Mouse (Mus musculus): Measurements from ENCODE around the gene Rnaseh2c.

The Rnaseh2c gene

DNA sequence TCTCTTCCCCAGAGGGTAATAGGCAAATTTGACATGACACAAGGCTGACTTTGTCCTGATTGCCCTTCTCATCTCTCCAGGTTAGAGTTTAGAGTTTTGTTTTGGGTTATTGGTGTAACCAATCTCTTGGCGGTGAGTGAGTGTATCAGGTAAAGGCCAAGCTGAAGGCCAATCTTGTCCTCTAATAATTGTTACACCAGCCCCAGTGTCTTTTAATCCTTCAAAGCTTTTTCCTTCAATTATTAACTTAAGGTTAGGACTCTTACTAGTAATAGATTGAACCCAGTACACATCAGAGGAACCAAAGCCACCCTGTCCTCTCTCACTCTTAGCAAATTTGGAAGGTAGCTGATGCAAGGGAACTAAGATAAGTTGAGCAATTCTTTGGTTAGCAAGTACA is 26.3 kb upstream of the Rnaseh2c start:
- no peak for DNase-seq (ENCODE audit: extremely low spot score)

DNA sequence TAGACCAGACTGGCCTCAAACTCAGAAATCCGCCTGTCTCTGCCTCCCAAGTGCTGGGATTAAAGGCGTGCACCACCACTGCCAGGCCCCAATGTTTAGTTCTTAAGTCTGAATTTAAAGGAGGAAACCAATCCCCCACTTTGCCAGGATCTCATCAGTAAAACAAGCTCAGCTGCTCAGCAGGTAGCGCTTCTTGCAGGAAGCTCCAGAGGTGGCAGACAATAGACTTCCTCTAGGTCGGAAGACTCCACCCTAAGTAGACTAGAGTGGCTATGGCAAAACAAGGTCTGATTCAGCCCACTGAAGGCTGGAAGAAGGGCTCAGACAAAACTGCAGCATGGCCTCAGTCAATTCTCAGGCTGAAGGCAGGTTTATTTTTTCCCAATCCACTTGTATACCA is 21.7 kb upstream of the Rnaseh2c start:
- no peak for DNase-seq (ENCODE audit: extremely low spot score)

DNA sequence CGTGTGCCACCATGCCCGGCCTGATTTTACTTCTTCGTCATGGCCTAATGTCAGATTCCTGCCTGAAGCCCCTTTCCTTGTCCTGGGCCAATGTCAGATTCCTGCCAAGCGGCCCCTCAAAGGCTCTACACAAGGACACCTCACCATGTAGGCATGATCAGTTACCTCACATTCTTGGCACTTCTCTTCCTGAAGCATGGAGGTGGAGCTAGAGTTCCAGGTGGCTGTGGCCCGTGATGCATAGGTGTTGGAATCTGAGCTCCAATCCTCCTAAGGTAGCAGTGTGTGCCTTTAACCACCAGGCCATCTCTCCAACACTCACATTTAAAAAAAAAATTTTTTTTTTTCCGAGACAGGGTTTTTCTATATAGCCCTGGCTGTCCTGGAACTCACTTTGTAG is 20.9 kb upstream of the Rnaseh2c start:
- DNase-seq (ENCODE audit: extremely low spot score) = no peak

DNA sequence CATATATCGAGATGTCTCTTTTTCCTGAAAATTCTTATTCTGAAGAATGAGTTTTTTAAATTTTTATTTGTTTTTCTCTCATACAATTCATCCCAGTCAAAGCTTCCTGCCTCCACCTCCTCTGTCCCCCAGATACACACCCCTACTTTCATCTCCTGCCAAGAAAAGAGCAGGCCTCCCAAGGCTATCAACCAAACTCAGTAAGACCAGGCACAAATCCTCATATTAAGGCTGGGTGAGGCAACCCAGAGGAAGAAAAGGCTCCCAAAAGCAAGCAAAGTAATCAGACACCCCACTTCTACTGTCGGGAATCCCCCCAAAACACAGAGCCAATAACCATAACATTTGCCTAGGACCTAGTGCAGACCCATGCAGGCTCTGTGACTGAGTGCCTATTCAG is 19.7 kb upstream of the Rnaseh2c start:
- DNase-seq (ENCODE audit: extremely low spot score) = no peak

DNA sequence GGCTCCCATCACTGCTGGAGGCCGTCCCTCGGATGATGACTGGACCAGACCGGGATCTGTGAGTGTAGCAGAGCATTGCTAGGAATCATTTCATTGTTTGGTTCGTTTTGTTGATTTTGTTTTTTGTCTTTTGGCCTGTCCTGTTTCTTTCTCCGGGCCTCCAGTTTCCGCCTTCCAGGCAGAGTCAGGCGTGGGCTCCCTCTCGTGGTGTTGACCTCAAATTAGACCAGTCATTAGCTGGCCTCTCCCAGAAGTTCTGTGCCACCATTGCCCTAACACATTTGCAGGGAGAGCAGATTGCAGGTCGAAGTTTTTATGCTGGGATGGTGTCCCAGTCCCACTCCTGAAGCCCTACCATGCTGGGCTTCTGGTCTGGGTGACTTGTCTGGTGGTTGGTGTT is 12.5 kb upstream of the Rnaseh2c start:
- no peak for DNase-seq (ENCODE audit: extremely low spot score)

DNA sequence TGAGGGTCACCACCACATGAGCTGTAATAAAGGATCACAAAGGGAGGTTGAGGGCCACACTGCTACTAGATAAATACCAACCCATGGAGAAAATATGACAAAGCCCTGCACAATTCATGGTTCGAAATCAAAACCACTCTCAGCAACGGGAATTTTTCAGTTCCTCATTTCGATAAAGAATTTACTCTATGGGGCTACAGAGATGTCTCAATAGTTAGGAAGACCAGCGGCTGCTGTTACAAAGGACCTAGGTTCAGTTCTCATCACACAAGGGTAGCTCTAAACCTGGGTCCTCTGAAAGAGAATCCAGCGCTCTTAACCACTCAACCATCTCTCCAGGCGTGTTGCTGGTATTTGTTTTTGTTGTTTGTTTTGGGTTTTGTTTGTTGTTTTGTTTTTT is 9.8 kb upstream of the Rnaseh2c start:
- DNase-seq (ENCODE audit: extremely low spot score) = no peak

DNA sequence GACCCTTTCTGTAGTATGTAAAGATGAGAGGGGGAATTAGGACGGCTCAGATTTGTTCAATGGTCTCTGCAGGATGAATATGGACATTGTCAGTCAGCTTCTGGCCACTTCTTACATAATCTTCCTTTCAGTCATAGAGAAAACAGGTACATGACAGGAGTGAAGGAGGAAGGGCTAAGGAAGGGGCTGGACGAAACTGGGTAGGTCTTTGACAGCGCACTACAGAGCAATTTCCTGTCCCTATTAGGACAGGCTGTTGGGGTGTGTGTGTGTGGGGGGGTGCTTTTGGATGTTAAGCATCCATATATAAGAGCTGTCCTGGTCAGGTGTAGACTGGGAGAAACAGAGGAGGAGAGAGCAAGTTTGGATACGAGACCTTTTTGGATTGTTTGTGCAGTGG is 2.4 kb upstream of the Rnaseh2c start:
- DNase-seq (ENCODE audit: extremely low spot score) = no peak

DNA sequence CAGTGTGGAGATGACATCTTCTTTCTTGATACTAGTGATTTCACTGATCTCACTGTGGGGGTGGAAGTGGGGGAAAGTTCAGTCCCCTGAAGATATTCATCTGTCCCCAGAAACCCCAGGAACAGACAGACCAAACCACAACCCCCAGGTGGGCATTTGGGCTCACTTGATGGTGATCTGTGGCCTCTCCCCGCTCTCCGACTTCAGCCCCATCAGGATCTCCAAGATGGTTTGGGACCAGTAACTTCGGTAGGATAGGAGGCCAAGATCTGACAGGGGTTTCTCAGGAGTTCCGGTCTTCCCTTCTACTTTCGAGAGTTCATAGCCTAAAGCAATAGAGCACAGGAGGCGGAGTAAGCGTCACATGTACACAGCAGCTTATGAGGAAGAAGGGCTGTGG is 2.0 kb downstream of the Rnaseh2c start:
- no peak for DNase-seq (ENCODE audit: extremely low spot score)

DNA sequence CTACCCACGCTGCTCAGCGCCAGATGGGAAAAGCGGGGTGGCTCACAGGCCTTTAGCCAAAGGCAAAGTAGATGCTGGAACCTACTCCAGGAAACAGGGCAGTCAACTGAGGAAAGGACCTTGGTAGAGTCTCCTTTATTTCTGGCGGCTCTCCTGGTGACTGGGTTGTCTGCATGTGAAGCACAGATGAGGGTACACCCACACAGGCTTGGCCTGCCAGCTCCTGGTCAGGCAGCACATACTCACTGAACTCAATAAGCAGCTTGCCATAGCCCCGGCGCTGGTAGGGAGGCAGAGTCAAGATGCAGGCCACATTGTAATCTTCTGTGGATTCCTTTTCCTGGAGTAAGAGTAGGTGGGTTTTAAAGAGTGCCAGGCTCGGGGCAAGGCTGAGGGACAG is 3.5 kb downstream of the Rnaseh2c start:
- DNase-seq (ENCODE audit: extremely low spot score) = no peak

DNA sequence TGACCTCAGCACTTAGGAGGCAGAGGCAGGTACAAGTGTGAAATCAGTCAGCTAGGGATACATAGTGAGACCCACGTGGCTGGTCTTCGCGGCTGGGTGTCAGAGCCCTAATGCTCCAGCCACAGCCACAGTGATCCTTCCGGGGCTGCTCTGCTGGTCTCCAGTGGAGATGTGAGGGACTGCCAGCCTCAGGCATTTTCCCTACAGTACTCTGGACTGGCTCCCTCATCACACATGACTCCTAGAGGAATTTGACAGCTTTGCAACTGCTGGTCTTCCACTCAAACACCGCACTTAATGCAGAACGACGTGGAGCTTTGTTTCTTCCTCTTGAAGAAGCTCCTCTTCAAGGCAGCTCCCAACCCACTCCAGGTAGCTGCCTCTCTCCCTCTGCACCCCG is 4.5 kb downstream of the Rnaseh2c start:
- DNase-seq (ENCODE audit: extremely low spot score) = no peak

DNA sequence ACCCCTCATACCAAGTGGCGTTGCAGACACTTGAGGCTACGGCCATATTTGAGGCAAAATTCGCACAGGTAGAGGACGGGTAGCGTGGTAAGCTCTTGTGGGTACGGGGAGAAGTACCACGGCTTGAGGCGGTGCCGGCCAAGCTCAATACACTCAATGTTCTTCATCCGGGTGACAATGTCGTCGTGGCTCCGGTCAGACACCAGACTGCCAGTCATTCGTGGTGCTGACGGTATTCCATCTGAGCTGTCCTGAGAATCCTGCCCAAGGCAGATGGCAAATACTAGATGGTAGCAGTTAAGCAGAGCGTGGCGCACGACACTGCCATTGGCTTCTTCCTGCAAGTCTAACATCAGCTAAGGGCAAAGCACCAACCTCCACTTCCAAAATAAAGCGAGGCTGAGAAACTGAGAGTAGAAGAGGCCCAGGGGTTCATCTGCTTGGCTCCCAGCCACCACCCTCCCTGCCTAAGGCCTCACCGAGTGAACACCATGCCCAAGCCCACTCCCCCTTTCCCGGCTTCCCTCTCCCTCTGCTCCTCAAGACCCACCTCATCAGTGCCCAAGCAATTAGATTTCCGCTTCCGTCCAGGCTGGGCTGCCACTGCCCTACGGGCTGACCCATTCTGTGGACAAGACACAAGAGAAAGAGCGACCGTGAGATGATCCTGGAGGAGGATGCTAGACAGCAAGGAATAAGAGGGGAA is 6.2 kb downstream of the Rnaseh2c start:
- DNase-seq (ENCODE audit: extremely low spot score) = no peak

DNA sequence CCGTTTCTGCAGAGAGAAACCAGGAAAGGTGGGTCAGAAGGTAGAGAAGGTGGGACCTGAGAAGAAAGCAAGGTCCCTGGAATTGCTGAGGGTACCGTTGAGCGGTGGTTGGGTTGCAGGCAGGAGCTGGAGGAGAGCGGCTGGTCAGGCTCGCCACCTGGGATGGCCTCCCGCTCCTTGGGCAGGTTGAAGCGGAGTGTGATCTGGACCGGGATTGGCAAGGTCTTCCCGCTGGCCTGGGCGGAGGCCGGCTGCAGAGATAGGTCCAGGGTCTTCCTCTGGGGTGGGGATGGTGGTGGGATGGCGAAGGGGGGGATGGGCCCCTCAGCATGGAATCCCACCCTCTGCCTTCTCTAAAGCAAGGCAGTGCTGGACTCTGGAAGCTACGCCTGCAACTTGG is 7.0 kb downstream of the Rnaseh2c start:
- DNase-seq (ENCODE audit: extremely low spot score) = no peak

DNA sequence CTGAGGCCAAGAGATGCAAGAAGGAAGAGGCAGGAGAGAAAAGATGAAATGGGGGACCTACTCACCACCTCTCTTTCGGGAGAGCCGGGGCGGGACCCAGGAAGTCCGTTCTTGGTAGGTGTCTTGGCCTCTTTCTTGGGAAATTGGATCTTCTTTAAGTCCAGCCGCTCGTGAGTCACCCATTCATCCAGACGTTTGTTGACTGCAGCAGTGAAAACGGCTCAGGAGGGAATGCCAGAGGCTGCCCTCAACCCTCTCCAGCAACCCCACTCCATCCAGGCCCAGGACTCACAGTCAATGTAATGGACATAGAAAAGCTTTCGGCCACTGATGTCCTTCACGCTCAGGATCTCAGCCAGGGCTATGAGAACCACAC is 7.5 kb downstream of the Rnaseh2c start:
- no peak for DNase-seq (ENCODE audit: extremely low spot score)

DNA sequence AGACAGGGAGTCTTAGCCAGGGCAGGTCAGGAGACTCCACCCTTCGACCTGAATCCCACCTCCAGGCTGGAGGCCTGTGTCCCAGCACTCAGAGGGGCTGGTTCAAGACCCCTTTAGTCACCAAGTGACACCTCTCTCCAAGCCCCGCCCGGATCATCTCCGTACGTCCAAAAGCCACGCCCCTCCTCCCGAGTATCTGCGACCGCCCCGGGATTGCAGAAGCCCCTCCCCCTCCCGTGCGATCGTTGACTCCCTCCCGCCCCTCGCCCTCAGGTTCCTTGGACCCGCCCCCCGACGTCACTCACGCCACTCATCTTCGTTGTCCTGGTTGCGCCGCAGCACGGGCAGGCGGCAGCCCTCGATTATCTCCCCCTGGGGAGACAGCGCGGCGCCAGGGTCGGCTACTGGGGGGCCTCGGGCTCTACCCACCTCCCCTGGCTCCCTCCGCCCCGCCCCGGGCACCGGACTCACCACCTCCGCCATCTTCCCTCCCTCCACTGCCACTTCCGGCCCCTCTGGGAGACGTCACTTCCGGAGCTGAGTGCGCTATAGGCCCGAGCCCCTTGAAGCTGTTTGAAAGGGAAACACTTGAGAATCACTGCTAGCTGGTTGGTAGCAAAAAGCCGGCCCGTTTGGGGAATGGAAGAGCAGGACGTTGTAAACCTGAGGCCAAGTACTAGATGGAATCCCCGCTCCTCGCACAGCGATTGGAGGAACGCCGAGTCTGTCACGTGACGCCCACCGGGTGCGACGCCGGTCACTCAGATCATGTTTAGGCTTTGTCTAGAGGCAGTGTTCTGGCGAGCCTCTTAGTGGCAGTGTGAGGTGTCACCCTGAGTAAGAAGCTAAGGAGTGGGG is 8.1 kb downstream of the Rnaseh2c start, which contains the start of gene Kat5:
TSS of gene Kat5 (minus strand) at position 691 of the 858 bp plus-strand sequence.
- DNase-seq (ENCODE audit: extremely low spot score) = peak; percentile 98

DNA sequence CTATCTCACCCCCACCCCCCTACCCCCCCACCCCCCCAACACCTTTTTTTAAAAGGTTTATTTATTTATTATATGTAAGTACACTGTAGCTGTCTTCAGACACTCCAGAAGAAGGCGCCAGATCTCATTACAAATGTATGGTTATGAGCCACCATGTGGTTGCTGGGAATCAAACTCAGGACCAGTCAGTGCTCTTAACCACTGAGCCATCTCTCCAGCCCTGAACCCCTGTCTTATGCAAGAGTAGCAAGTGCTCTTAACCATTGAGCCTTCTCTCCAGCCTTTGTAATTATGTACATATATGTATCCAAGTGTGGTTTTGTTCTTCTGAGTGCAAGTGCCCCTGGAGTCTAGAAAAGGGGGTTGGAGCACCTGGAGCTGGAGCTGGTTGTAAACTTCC is 10.3 kb downstream of the Rnaseh2c start:
- no peak for DNase-seq (ENCODE audit: extremely low spot score)

DNA sequence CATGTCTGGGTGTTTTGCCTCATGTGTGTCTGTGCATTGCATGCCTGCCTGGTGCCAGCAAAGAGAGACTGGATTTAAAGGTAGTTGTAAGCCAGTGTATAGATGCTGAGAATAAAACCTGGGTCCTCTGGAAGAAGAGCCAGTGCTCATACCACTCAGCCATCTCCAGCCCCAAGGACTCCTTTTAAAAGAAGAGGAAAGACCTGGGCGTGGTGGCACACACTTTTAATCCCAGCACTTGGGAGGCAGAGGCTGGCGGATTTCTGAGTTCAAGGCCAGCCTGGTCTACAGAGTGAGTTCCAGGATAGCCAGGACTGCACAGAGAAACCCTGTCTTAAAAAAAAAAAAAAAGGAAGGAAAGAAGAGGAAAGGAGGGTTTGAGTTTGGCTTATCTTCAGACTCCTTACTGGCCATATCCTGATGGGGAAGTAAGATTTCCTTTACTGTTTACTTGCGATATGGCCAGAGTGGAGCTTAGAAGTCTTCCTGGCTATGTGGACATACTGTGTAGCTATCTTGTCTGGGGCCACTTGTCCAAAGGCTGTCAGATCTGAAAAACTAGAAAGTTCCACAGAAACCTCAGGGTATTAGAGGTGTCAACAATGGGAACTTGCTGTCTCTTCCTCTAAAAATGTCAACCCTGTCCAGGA is 11.2 kb downstream of the Rnaseh2c start:
- DNase-seq (ENCODE audit: extremely low spot score) = no peak

DNA sequence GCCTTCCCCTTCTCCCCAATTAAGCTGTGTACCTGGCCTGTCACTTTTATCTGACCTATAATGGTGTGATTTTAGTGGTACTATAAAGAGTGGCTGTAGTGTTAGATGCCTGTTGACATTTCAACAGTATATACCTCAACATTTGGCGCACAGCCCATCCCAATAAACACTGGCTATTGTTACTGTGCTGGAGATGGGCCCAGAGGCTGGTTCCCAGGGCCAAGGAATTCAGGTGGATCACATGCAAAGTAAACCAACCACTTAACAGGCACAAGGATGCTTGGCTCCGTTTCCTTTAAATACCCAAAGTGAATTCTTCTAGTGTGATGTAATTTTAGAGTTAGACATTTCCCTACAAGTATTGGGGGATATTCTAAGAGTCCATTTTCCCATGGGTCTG is 13.3 kb downstream of the Rnaseh2c start:
- DNase-seq (ENCODE audit: extremely low spot score) = no peak

DNA sequence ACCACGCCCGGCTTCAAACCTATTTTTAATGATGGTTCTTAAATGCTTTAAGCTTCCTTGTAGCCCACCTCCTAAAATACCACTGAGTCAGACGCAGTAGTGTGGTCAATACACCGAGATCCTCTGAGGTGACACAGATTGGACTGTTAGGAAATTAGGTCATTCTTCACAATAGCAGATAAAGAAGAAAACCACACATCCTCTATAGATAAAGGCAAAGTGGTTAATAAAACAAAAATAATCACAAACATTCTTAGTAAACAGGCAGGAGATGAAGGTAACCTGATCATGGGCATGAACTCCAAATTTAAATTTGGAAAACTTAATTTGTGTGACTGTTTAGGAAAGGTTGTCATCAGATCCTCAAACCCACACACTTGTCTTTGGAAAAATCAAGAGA is 18.3 kb downstream of the Rnaseh2c start:
- DNase-seq (ENCODE audit: extremely low spot score) = no peak

DNA sequence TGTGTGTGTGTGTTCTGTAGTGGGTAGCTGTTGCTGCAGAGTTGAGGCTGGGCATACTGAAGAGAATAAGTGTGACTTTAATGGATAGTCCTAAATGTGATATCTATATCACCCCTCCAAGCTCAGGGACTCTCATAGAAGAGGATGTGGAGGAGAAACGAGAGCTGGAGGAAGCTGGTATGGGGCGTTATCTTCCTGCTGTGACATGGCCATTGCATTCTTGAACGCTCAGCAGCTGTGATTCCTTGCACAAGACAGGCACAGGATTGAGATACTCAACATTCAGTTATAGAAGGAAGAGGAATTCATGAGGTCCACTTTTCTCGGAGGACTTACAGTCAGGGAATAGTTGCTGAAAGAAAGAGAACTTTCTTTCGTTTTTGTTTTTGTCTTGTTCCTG is 20.2 kb downstream of the Rnaseh2c start:
- DNase-seq (ENCODE audit: extremely low spot score) = no peak

DNA sequence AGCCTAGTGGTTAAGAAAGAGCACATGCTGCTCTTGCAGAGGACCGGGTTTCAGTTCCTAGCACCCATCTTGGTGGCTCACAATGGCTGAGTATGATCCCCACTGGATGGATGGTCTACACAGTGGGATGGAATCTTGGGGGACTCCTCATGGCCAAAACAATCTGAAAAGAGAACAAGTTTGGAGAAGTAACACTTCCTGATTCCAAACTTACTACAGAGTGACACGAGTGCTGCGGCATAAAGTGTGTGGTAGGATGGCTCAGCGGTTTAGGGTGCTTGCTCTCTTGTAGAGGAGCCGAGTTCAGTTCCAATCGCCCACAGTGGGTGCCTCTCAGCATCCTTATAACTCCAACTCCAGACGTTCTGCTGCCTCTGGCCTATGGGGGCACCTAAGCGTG is 23.6 kb downstream of the Rnaseh2c start:
- DNase-seq (ENCODE audit: extremely low spot score) = no peak

DNA sequence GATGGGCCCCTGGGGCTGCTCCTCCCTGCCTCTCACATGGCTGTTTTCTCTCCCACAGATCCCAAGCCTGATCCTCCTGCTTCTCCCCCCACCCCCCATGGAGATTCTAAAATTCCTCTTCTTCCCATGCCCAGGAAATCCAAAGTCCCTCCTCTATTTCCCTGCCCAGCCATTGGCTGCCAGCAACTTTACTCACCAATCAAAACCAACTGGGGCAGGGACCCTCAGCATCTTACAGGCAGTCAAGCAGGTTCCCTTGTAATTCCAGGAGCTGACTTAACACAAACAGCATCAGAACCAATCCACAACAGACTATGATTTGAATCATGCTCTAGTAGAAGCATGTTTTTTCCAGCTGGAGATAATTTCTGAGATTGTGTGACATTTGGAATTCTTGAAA is 28.2 kb downstream of the Rnaseh2c start:
- no peak for DNase-seq (ENCODE audit: extremely low spot score)

DNA sequence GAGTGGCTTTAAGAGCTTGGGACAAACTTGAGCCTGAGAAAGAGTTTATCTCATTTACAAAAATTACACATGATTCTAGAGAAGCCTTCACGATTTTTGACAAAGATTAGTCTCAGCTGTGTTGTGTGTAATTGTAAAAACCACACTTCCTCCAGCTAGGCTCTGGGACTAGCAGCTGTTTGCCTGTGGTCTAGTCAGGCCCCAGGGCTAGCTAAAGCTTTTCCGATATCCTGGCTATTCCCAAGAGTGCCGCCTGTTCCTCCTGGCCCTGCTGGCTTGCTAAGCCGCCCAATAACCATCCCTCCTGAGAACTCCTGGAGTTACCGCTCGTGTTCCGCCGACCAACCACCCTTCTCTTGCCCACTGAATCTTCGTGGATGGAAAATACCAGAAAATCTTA is 30.4 kb downstream of the Rnaseh2c start:
- DNase-seq (ENCODE audit: extremely low spot score) = no peak

DNA sequence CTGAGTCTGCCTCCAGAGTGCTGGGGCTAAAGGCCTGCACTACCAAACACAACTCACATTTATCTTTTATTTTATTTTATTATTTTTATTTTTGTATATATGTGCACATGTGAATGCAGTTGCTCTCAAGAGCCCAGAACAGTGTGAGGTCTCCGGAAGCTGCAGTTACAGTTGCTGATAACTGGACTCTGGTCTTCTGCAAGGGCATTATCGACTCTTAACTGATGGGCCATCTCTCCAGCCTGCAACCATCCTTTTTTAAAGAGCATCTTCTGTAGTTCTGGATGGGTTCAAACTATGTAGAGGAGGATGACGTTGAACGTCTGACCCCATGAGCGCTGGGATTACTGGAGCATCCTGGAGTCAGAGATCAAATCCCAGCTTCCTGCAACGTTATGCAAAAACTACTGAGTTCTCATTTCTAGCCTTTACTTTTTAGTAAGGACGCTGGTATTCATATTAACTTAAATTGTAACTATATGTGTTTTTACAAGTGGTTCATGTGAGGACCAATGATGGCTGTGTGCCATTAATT is 34.4 kb downstream of the Rnaseh2c start:
- no peak for DNase-seq (ENCODE audit: extremely low spot score)
